Mouse (Mus musculus): ENCODE results near the gene Eid1. TPM values are rescaled to one million over a fixed set of nuclear protein-coding genes. Genes with fewer than 3 reads are reported as not detected.
A peak's percentile ranks its signal among the peaks of the same experiment; 100 is the strongest.

Eid1 gene
- total RNA-seq, 4 experiments from 2014 or later: 46.5 to 54.1 (median 48.9) TPM

GRCm38 (mm10) chr2:125667721-125668120 lies 5.2 kb upstream of the Eid1 start:
- DNase-seq (ENCODE audit: low spot score): no peak

- DNase-seq (ENCODE audit: low spot score): no peak
Observed at GRCm38 (mm10) chr2:125670846-125671245, 2.0 kb upstream of the Eid1 start.

- DNase-seq (ENCODE audit: low spot score): no peak
Observed at GRCm38 (mm10) chr2:125672568-125672956, 333 bp upstream of the Eid1 start.

- no peak for DNase-seq (ENCODE audit: low spot score)
Observed at GRCm38 (mm10) chr2:125681811-125682210, 8.9 kb downstream of the Eid1 start.

GRCm38 (mm10) chr2:125683895-125684294 lies 11.0 kb downstream of the Eid1 start:
- no peak for DNase-seq (ENCODE audit: low spot score)

GRCm38 (mm10) chr2:125684559-125685440 lies 11.9 kb downstream of the Eid1 start:
- DNase-seq (ENCODE audit: low spot score): no peak

- no peak for DNase-seq (ENCODE audit: low spot score)
Observed at GRCm38 (mm10) chr2:125685441-125686150, 12.7 kb downstream of the Eid1 start.

- DNase-seq (ENCODE audit: low spot score): no peak
Observed at GRCm38 (mm10) chr2:125692010-125692409, 19.1 kb downstream of the Eid1 start.

- DNase-seq (ENCODE audit: low spot score): no peak
Observed at GRCm38 (mm10) chr2:125694798-125695197, 21.9 kb downstream of the Eid1 start.

GRCm38 (mm10) chr2:125696219-125696618 lies 23.3 kb downstream of the Eid1 start:
- peak; percentile 56 for DNase-seq (ENCODE audit: low spot score)

- no peak for DNase-seq (ENCODE audit: low spot score)
Observed at GRCm38 (mm10) chr2:125701606-125702005, 28.7 kb downstream of the Eid1 start.

- DNase-seq (ENCODE audit: low spot score): no peak
Observed at GRCm38 (mm10) chr2:125702851-125703250, 30.0 kb downstream of the Eid1 start.

- DNase-seq (ENCODE audit: low spot score): no peak
Observed at GRCm38 (mm10) chr2:125704907-125705631, 32.2 kb downstream of the Eid1 start.

- DNase-seq (ENCODE audit: low spot score): no peak
Observed at GRCm38 (mm10) chr2:125706510-125706921, 33.6 kb downstream of the Eid1 start.

GRCm38 (mm10) chr2:125716599-125716998 lies 43.7 kb downstream of the Eid1 start:
- no peak for DNase-seq (ENCODE audit: low spot score)

GRCm38 (mm10) chr2:125723086-125723407 lies 50.2 kb downstream of the Eid1 start:
- DNase-seq (ENCODE audit: low spot score): no peak

- DNase-seq (ENCODE audit: low spot score): peak; percentile 31
Observed at GRCm38 (mm10) chr2:125723408-125724085, 50.7 kb downstream of the Eid1 start.

- peak; percentile 18 for DNase-seq (ENCODE audit: low spot score)
Observed at GRCm38 (mm10) chr2:125724086-125724430, 51.2 kb downstream of the Eid1 start, which contains the start of gene Shc4. Shc4 (minus strand) TSS chr2:125724148.
